In the genomic region with DNA sequence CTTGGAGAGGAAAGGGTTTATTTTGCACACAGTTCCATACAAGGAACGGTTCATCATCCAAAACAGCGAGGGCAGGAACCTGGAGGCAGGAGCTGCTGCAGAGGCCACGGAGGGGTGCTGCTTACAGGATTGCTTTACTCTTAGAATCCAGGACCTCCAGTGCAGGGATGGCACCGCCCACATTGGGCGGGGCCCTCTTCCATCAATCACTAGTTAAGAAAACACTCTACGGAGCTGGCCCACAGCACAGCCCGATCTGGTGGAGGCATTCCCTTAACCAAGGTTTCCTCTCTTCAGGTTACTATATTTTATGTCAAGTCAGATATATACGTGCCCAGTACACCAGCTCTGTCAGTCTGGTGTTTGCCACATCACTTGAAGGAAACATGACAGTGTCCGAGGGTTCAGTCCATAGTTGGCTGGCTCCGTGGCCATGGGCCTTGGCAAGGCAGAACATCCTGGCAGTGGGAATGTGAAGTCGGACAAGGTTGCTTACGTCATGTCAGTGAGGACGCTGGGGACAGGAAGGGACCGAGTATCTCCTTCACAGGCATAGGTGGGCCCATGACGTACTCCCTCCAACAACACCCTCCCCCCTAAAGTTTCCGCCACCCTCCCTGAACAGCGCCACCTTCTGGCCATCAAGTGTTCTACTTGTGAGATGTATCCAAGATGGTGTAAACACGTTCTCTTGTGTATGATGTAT, we compare ENCODE assay signal across 9 mouse cellular contexts. TPM values are rescaled to one million over a fixed set of nuclear protein-coding genes. Genes with fewer than 3 reads are reported as not detected.
DNase-seq lines count a peak whose midpoint lies in the region; ATAC-seq lines count a peak whose summit lies in the region.
"Had no signal": no experiment of that assay in that cellular context is flagged by ENCODE, and none has a peak within 500 bp of the region (broad histone marks: within the 10 kb centered on the region; RNA-seq: fewer than 3 reads in every experiment).

No protein-coding gene starts in this region.

- peak overlapping the region; percentile 5; the same call in 1 of the 2 replicates for H3K4me2 ChIP-seq in embryonic facial prominence, embryonic 11.5 days (ENCODE audit: low read depth, low read length)
- H3K4me2 ChIP-seq in hindbrain, embryonic 13.5 days, result peak overlapping the region; percentile 29

- peak; percentile 26 for ATAC-seq in CD4-positive, CD25-positive, alpha-beta regulatory T cell, adult 4 months
- 0 out of 2 replicates have a peak, but pooled peaks have one; percentile 12 for ATAC-seq in embryonic facial prominence, embryonic 11.5 days (replicated peaks; ENCODE audit: insufficient number of reproducible peaks, low FRiP score, low TSS enrichment, low read depth)
- no peak for ATAC-seq in hindbrain, embryonic 13.5 days (ENCODE audit: low FRiP score)

- no peaks in the 10 kb centered on the region for H3K27me3 ChIP-seq in embryonic facial prominence, embryonic 11.5 days (ENCODE audit: control insufficient read depth, insufficient read depth, low read length)
- H3K27me3 ChIP-seq in hindbrain, embryonic 13.5 days, result peaks cover 24% of the 10 kb centered on the region; the same call in 1 of the 2 replicates

- H3K9me3 ChIP-seq in embryonic facial prominence, embryonic 11.5 days (replicated peaks; ENCODE audit: control insufficient read depth, low read length), result no peaks in the 10 kb centered on the region
- no peaks in the 10 kb centered on the region for H3K9me3 ChIP-seq in hindbrain, embryonic 13.5 days

- H3K9ac ChIP-seq in embryonic facial prominence, embryonic 11.5 days (replicated peaks; ENCODE audit: low read length), result no peak overlapping the region
- H3K9ac ChIP-seq in hindbrain, embryonic 13.5 days, result no peak overlapping the region

- no peaks in the 10 kb centered on the region for H3K4me1 ChIP-seq in embryonic facial prominence, embryonic 11.5 days (ENCODE audit: control insufficient read depth, insufficient read depth, low read length)
- H3K4me1 ChIP-seq in hindbrain, embryonic 13.5 days (replicated peaks), result 0 out of 2 replicates have a peak, but pooled peaks cover 7% of the 10 kb centered on the region

- H3K4me3 ChIP-seq in embryonic facial prominence, embryonic 11.5 days (ENCODE audit: low read depth, low read length), result no peak overlapping the region
- H3K4me3 ChIP-seq in hindbrain, embryonic 13.5 days, result no peak overlapping the region
- H3K4me3 ChIP-seq: myocyte had no signal

- DNase-seq in NIH3T3 (ENCODE audit: low read depth) (peak; percentile 35), liver (peak; percentile 40), adipocyte (ENCODE audit: low spot score) (no peak)
- DNase-seq in embryonic facial prominence, embryonic 11.5 days (ENCODE audit: low spot score), result peak; percentile 74
- peak; percentile 63 for DNase-seq in neural tube, embryonic 10.5 days (ENCODE audit: extremely low spot score, low spot score)
- DNase-seq in layer of hippocampus, postnatal 14 days (ENCODE audit: low spot score in 2 of 2), result no peak

- no peak overlapping the region for H3K27ac ChIP-seq in embryonic facial prominence, embryonic 11.5 days (replicated peaks; ENCODE audit: low read depth, low read length)
- no peak overlapping the region for H3K27ac ChIP-seq in hindbrain, embryonic 13.5 days

- 6% methylated on average over 18 of the region's 18 CpGs for WGBS in embryonic facial prominence, embryonic 11.5 days
- 6% methylated on average over 18 of the region's 18 CpGs for WGBS in hindbrain, embryonic 13.5 days

- no peaks in the 10 kb centered on the region for H3K36me3 ChIP-seq in embryonic facial prominence, embryonic 11.5 days (replicated peaks; ENCODE audit: control insufficient read depth, insufficient read depth, low read depth, low read length)
- H3K36me3 ChIP-seq in hindbrain, embryonic 13.5 days, result no peaks in the 10 kb centered on the region

RNA-seq across cellular contexts. Expression of a gene that starts 12.1 kb away (rescaled TPM):
- not detected for polyA plus RNA-seq in CD4-positive, CD25-positive, alpha-beta regulatory T cell, adult 4 months (2017; shearing (Covaris generic))
- 5.7 and 14.3 TPM in 2 replicates for polyA plus RNA-seq in embryonic facial prominence, embryonic 11.5 days (2014; fragmentation: Nextera tagmentation; extraction: Ambion mirVana)
- 3.3 and 3.5 TPM in 2 replicates for polyA plus RNA-seq in hindbrain, embryonic 13.5 days (2015; fragmentation: Nextera tagmentation; extraction: Ambion mirVana)
- 1 to 10 TPM; 6.9 to 8.2 TPM for total RNA-seq in layer of hippocampus, postnatal 14 days (2021)

RNA-seq across cellular contexts. Expression of a gene that starts 21.5 kb away (rescaled TPM):
- polyA plus RNA-seq in CD4-positive, CD25-positive, alpha-beta regulatory T cell, adult 4 months (2017; shearing (Covaris generic)), result under 1 TPM in 1 of 2 experiments, not detected in 1; 0.18 TPM
- polyA plus RNA-seq in embryonic facial prominence, embryonic 11.5 days (2014; fragmentation: Nextera tagmentation; extraction: Ambion mirVana), result 1.1 and 1.3 TPM in 2 replicates
- 0.21 TPM in 1 of 2 replicates, not detected in the other for polyA plus RNA-seq in hindbrain, embryonic 13.5 days (2015; fragmentation: Nextera tagmentation; extraction: Ambion mirVana)
- 1 to 10 TPM; 1.7 to 2.9 TPM for total RNA-seq in layer of hippocampus, postnatal 14 days (2021)

RNA-seq across cellular contexts. Expression of a gene that starts 42.8 kb away (rescaled TPM):
- polyA plus RNA-seq in CD4-positive, CD25-positive, alpha-beta regulatory T cell, adult 4 months (2017; shearing (Covaris generic)), result not detected
- 0.15 TPM in 1 of 2 replicates, not detected in the other for polyA plus RNA-seq in embryonic facial prominence, embryonic 11.5 days (2014; fragmentation: Nextera tagmentation; extraction: Ambion mirVana)
- polyA plus RNA-seq in hindbrain, embryonic 13.5 days (2015; fragmentation: Nextera tagmentation; extraction: Ambion mirVana), result 0.09 TPM in 1 of 2 replicates, not detected in the other
- 1 to 10 TPM; 2.9 to 3.3 TPM for total RNA-seq in layer of hippocampus, postnatal 14 days (2021)
- polyA plus RNA-seq: myocyte had no signal

Comparison
In these comparisons a context has a peak if more than half of its experiments do, and no peak if none do; other contexts are left out.
1. DNase-seq: peak in NIH3T3 (single experiment), embryonic facial prominence, embryonic 11.5 days (single experiment), liver (single experiment) and neural tube, embryonic 10.5 days (single experiment); none in layer of hippocampus, postnatal 14 days (0 of 2) and adipocyte (single experiment).